Mouse (Mus musculus): Measurements from ENCODE around the gene Rxfp4.

The Rxfp4 gene

GRCm38 (mm10) chr3:88635506-88636275 is 17.3 kb downstream of the Rxfp4 start:
- in situ Hi-C loops (cut with MboI; ENCODE audit: low pct_unique_long_range_greater_than_20kb in 1 of 2, low sequenced_read_pairs in 2 of 2, unreplicated experiment in 1 of 2), result loop anchor here in 1 of 2 experiments (10.0 kb wide), 1 partner anchor 91 kb away; the partner anchor contains the start of gene Rab25

GRCm38 (mm10) chr3:88633056-88633455 is 19.9 kb downstream of the Rxfp4 start:
- in situ Hi-C loops (cut with MboI; ENCODE audit: low pct_unique_long_range_greater_than_20kb in 1 of 2, low sequenced_read_pairs in 2 of 2, unreplicated experiment in 1 of 2), result loop anchor here in 1 of 2 experiments (10.0 kb wide), 1 partner anchor 88 kb away; the partner anchor contains the start of gene Rab25

GRCm38 (mm10) chr3:88631921-88632587 is 20.9 kb downstream of the Rxfp4 start:
- in situ Hi-C loops (cut with MboI; ENCODE audit: low pct_unique_long_range_greater_than_20kb in 1 of 2, low sequenced_read_pairs in 2 of 2, unreplicated experiment in 1 of 2), result loop anchor here in 1 of 2 experiments (10.0 kb wide), 1 partner anchor 87 kb away; the partner anchor contains the start of gene Rab25

GRCm38 (mm10) chr3:88630849-88631341 is 22.0 kb downstream of the Rxfp4 start:
- in situ Hi-C loops (cut with MboI; ENCODE audit: low pct_unique_long_range_greater_than_20kb in 1 of 2, low sequenced_read_pairs in 2 of 2, unreplicated experiment in 1 of 2), result loop anchor here in 1 of 2 experiments (10.0 kb wide), 1 partner anchor 86 kb away; the partner anchor contains the start of gene Rab25

- in situ Hi-C loops (cut with MboI; ENCODE audit: low pct_unique_long_range_greater_than_20kb in 1 of 2, low sequenced_read_pairs in 2 of 2, unreplicated experiment in 1 of 2), result loop anchor here in 1 of 2 experiments (10.0 kb wide), 1 partner anchor 85 kb away; the partner anchor contains the start of gene Rab25
Measured at GRCm38 (mm10) chr3:88630018-88630417, 22.9 kb downstream of the Rxfp4 start.

GRCm38 (mm10) chr3:88629244-88629643 is 23.7 kb downstream of the Rxfp4 start:
- in situ Hi-C loops (cut with MboI; ENCODE audit: low pct_unique_long_range_greater_than_20kb in 1 of 2, low sequenced_read_pairs in 2 of 2, unreplicated experiment in 1 of 2), result no loop called here

- in situ Hi-C loops (cut with MboI; ENCODE audit: low pct_unique_long_range_greater_than_20kb in 1 of 2, low sequenced_read_pairs in 2 of 2, unreplicated experiment in 1 of 2), result no loop called here
Measured at GRCm38 (mm10) chr3:88628766-88629165, 24.2 kb downstream of the Rxfp4 start.

- in situ Hi-C loops (cut with MboI; ENCODE audit: low pct_unique_long_range_greater_than_20kb in 1 of 2, low sequenced_read_pairs in 2 of 2, unreplicated experiment in 1 of 2), result no loop called here
Measured at GRCm38 (mm10) chr3:88627535-88627934, 25.4 kb downstream of the Rxfp4 start.

GRCm38 (mm10) chr3:88627114-88627513 is 25.8 kb downstream of the Rxfp4 start:
- in situ Hi-C loops (cut with MboI; ENCODE audit: low pct_unique_long_range_greater_than_20kb in 1 of 2, low sequenced_read_pairs in 2 of 2, unreplicated experiment in 1 of 2), result no loop called here

- in situ Hi-C loops (cut with MboI; ENCODE audit: low pct_unique_long_range_greater_than_20kb in 1 of 2, low sequenced_read_pairs in 2 of 2, unreplicated experiment in 1 of 2), result no loop called here
Measured at GRCm38 (mm10) chr3:88626316-88626715, 26.6 kb downstream of the Rxfp4 start.

- in situ Hi-C loops (cut with MboI; ENCODE audit: low pct_unique_long_range_greater_than_20kb in 1 of 2, low sequenced_read_pairs in 2 of 2, unreplicated experiment in 1 of 2), result no loop called here
Measured at GRCm38 (mm10) chr3:88625531-88625930, 27.4 kb downstream of the Rxfp4 start.

- in situ Hi-C loops (cut with MboI; ENCODE audit: low pct_unique_long_range_greater_than_20kb in 1 of 2, low sequenced_read_pairs in 2 of 2, unreplicated experiment in 1 of 2), result no loop called here
Measured at GRCm38 (mm10) chr3:88624951-88625350, 28.0 kb downstream of the Rxfp4 start.

GRCm38 (mm10) chr3:88624324-88624723 is 28.6 kb downstream of the Rxfp4 start:
- in situ Hi-C loops (cut with MboI; ENCODE audit: low pct_unique_long_range_greater_than_20kb in 1 of 2, low sequenced_read_pairs in 2 of 2, unreplicated experiment in 1 of 2), result no loop called here

- in situ Hi-C loops (cut with MboI; ENCODE audit: low pct_unique_long_range_greater_than_20kb in 1 of 2, low sequenced_read_pairs in 2 of 2, unreplicated experiment in 1 of 2), result no loop called here
Measured at GRCm38 (mm10) chr3:88623346-88624135, 29.4 kb downstream of the Rxfp4 start.

- in situ Hi-C loops (cut with MboI; ENCODE audit: low pct_unique_long_range_greater_than_20kb in 1 of 2, low sequenced_read_pairs in 2 of 2, unreplicated experiment in 1 of 2), result no loop called here
Measured at GRCm38 (mm10) chr3:88622941-88623345, 30.0 kb downstream of the Rxfp4 start.

GRCm38 (mm10) chr3:88622113-88622940 is 30.6 kb downstream of the Rxfp4 start:
- in situ Hi-C loops (cut with MboI; ENCODE audit: low pct_unique_long_range_greater_than_20kb in 1 of 2, low sequenced_read_pairs in 2 of 2, unreplicated experiment in 1 of 2), result no loop called here

GRCm38 (mm10) chr3:88621537-88622112 is 31.3 kb downstream of the Rxfp4 start:
- in situ Hi-C loops (cut with MboI; ENCODE audit: low pct_unique_long_range_greater_than_20kb in 1 of 2, low sequenced_read_pairs in 2 of 2, unreplicated experiment in 1 of 2), result no loop called here
